Mouse (Mus musculus) ES-CJ7 (cell line): ENCODE measurements at regions not wholly inside any gene's neighbourhood (a gene's known extent, or its start where the extent isn't known, plus 50 kb on each side); places are given as distances from the start of the nearest gene placed in this dataset.

Experiments used
- DNase-seq: peaks from one replicate; pipeline ENCODE4 v3.0.0; 2011; ENCODE audit warnings: low read depth, low spot score

DNA sequence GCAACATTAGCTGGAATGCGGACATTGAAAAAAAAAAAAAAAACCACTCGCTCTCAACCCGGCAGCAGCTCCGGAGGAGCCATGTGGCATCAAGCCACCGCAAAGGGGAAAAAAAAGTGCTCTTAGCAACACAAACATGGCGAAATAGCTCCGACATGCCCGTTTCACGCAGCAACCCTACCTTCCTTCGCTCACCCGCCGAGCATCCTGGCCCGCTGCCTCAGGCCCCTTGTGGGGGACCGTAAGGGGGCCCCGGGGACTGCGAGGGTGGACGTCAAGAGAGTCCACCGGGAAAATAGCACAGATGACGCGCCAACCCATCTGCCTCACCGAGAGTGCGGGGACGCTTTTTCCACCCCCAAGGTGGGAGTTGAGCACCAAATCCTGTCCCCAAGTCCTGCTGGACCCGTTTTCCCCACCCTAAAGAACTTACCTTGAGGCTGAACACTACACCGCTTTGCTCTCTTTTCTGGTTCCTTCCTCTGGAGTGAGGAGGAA lies 180.8 kb upstream of the Mkln1 start:
- peak; percentile 47 for DNase-seq

DNA sequence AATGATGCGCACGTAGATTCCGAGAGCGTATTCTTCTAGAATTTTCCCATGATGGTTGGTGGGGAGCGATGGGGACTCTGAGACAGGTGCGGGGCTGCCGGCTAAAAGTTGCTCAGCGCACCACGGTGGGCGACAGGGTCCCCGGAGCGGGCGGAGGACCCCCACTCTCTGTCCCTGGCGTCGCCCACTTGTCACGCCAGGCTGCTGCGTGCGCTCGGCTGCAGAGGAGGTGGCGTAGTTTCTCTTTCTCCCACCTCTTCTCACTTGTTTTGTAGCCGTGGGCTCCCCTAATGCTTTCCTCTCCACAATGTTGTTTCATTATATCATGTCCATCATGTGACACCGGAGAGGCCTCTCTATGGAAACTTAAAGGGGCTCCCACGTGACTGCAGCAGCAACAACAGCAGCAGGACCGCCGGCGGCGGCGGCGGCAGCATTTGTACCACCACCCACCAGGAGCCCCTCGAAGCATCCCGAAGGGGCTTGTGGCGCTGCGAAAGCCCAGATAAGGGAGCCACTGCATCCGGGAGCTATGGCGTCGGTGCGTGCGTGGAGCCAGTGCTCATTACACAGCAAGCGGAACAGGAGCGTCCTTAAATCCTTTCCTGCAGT lies 180.3 kb upstream of the Mkln1 start:
- DNase-seq: peak; percentile 48

DNA sequence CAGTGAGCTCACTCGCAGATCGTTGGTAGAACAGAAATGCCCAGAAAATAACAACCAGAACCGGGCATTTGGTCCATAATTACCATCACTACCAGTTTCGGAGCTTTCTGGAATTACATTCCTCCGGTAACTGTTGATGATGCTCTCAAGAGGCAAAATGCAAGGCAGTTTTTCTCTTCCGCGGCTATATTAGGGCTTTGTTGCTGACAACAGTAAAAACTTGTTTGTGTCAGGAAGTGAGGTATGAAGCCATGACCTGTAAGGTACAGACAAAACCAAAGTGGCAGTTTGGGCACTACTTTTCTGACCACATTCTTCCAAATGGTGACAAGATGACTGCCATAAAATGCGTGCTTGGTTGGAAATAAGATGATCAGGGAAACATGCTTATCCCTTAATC lies 179.7 kb upstream of the Mkln1 start:
- no peak for DNase-seq

DNA sequence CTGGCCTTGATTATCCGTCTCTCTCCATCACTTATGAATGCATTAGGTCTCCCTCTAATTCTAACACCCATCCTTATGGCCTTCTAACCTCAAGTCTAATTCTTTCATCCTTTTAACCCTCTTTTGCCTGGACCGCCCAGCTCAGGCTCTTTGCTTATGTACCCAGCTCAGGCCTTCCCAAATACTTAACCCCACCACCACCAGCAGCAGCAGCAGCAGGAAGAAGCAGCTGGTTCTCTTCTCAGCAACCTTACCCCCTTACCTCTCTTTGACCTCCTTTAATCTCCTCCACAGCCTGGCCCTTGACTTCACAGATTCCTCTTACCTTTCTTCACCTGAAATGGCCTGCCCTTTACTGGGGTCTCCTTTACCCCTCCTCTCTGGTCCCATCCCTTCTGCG lies 178.8 kb upstream of the Mkln1 start:
- no peak for DNase-seq

DNA sequence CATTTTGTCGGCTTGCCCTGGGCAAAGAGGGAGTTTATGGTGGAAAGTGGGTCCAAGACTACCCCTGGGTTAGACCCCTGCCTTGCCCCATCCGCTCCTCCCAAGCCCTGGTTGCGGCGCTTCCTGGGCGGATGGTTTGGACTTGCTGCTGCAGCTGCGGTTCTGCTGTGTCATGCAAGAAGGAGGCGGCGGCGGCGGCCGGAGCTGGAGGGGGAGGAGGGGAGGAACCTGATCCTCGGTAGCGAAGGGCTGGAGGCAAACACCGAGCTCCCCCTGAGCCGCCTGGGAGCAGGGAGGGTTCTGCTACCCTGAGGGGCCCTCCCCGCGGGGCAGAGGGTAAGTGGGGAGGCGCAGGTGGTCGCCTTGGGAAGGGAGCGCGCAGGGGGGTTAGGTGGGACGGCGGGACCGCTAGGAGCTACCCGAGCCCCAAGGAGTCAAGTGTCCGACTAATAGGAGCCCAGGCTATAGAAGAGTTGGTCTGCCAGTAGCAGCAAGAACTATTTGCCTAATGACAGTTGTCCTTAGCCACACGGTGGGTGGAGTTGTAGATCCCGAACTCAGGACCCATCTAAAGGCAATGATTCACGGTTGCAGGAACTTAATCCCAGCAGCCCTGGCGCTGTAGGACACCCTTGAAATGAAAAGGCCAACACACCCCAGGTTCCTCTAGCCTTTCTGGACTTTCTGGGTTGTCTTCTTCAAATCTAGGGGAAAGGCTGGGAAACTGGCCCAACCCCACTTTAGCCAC lies 178.2 kb upstream of the Mkln1 start:
- DNase-seq: peak; percentile 78

DNA sequence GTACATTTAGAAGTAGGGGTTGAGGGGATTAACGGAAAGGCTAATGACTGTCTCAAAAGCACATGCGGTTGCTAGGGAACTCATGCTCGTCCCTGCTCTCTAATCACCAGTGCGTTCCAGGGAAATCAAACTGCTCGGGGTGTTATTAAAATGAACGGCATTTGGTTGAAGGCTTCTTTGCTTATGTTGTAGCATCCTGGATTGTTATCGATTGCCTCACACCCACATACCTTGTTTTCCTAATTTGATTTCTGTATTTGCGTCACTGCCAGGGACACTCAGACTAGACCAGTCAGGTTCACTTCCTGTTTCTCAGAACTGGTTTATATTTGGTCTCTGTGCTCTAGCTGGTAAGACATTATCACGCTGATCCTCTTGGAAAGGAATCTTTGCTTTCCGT lies 177.0 kb upstream of the Mkln1 start:
- DNase-seq: no peak

DNA sequence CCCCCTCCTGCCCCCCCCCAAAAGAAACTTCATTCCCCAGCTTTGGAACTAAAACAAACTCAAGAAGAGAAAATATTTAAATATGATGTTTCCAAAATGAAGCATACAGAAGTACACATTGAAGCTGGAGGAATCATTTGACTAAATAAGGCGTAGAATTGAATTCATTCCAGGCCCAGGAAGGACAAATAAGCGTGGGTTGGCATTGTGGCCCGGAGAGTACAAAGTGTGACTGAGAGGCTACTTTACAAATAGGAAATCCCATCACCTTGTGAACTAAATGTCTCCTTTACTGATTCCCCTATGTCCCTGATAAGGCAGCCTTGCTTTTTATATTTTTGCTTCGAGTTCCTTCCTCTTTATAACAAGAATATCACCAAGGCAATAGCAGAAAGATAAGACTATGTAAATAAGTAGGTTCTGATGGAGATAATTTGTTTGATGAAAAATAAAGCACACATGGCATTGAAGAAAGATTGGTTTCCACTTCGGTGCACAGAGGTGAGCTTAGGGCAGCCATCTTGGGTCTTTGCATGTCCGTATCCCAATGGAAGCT lies 176.4 kb upstream of the Mkln1 start:
- DNase-seq: no peak

DNA sequence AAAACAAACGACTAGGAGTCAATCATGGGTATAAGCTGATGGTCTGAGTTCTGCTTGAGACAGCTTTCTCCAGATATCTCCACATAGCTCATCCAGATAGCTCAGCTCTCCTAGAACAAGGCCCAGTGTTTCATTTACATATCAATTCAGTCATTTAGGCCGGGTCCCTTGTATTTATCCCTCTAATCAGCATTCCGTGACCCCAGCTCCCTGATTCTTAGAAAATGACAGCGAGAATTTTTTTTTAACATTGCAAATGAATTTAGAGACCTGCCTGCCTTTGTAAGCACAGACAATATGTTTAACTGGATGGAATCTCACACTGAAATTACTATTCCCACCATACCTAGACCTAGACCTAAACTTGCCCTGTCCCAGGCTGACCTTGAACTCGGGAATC lies 171.1 kb upstream of the Mkln1 start:
- peak; percentile 83 for DNase-seq

DNA sequence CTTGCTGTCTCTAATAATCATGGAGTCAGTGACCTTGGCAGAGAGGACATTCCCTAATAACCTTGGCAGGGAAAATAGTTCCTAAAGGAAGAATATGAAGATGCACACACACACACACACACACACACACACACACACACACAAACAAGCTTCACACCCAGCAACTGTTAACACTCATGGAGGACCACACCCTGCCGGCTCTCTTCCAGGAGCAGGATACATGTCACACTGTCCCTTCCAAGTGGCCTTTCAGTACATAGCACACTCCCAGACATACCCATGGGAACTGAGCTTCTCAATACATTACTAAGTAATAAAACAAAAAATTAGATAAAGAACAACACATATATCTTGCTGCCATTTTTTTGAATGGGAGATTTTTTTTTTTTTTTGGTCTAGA lies 170.5 kb upstream of the Mkln1 start:
- no peak for DNase-seq

DNA sequence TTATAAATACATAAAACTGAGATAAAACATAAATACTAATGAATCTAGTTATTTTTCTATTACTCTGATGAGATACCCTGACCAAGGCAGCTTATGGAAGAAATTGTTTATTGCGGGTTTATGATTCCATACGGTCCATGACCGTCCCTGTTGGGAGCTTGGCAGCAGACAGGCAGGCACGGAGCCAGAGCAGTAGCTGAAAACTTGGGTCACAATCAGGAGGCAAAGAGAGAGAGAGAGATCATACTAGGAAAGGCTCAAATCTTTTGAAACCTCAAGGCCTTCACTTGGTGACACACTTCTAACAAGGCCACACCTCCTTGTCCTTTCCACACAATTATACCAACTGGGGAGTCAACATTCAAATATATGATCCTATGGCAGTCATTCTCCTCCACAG lies 166.7 kb upstream of the Mkln1 start:
- DNase-seq: no peak

DNA sequence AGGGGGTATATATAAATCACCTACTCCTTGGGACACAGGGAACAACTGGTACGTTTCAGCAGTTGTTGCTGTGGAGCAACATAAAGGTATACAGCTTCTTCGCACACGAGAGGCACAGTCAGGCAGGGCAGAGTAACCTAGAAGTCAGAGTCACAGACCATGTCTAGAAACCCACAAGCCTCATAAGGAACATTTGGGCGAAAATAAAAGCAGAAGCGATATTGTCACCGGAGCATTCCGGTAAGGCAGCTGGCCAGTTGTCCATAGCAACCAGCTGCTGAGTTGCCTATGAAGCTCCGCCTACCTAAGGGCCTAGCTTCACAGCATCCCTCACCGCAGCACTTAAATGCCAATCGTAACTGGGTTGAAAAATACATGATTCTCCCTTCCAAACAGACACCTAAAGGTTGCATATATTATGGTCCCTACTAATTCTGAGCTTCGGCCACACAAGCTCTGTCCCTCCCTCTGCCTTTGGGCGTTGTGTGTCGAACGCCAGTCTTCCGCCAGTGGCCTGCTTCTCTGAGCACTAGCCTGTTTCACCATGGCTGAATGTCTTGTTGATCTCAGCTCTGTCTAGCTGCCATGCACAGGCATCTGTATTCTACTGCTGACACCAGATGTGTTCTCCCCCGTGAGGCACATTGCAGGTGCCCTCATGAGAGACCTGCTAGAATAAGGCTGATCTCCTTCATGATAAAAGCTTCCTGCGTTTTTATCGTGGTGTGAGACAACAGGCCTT lies 165.1 kb upstream of the Mkln1 start:
- DNase-seq: peak; percentile 19

DNA sequence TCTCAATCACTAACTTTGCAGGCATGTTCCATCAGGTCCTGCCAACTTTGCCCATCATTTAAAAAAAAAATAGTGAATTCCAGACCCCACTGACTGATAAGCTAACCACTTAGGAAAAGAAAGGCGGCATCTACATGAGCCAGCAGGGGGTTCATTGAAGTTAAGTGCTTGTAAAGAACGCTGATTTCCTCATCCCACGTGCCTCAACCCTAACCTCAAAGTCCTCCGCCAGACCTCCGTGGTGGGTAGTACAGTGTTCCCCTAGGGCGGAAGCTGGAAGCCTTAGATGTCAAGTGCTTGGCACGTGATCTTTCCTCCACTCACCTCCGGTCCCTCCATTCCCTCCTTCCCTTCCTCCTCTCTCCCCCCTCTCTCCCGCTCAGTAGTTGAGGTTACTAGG lies 158.5 kb upstream of the Mkln1 start:
- DNase-seq: peak; percentile 95

DNA sequence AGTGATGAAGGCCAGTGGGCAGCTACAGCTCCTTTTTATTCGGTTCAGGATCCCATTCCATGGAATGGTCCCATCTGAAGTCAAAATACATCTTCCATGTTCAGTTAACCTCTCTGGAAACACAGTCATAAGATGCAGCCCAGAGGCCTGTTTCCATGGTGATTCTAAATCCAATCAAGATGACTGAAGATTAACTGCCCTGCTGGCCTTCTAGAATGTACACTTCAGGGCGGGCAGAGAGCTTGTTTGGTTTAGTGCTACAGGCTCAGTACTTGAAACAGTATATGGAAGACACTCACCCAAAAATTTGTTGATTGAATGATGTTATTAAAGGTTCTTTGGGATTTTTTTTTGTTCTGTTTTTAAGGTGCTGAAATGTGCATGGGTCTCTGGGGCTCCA lies 148.0 kb upstream of the Mkln1 start:
- DNase-seq: no peak

DNA sequence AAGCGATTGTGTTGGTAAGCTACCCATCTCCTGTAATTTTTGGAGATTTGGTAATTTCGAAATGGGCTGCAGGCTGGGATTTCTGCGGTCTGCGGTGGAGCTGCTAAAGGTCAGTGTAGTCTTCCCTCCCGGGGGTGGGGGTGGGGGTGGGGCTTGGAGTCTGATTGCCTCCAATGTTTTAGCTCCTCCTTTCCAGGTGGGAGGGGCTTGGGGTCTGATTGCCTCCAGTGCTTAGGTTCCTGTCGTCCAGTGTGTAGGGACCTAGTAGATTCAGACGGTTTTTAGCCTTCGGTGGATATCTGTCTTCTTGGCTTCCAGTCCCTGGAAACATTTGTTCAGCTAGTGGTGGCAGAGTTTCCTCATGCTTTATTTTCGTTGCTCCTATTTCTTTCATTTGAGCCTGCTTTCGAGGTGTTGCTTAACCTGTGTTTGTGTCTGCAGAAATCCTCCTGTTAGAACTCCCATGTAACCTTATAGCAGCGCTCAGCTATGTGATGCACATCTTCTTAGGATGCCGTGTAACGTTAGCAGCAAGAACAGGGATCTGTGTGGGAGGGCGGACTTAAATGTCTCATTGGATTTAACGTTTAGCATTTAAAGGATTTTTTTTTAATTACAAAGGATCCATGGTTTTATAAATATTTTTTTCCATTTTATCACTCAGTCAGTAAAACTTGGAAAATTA lies 145.1 kb upstream of the Mkln1 start:
- DNase-seq: peak; percentile 79

DNA sequence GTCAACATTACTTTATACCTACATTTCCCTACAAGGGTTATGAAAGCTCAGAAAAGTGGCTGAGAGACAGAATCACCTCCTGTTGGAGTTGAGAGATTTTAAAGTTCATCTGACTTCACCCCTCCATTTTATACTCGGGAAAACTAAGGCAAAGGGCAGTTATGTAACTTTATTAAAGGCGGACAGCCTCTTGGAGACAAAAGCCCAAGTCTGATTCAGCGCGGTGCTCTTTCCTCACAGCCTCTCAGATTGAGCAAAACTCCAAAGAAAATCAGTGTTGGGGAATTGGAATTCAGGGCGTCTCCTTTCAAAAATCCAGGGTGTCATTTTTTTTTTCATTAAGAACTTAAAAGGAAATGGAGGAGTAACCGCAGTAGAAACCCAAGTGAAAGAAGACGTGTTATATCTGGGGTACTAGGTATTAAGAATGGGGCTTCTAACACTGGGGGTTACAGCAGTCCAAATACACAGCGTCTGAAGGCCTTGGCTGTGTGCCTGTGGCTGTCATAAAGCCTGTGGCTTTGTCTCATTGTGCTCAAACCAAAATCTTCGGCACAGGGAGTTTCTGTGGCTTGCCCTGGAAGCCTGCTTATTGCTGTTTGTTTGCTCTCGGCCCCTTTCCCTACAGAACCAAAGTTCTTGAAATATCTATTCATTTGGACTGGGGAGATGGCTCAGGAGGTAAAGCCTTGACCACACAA lies 137.7 kb upstream of the Mkln1 start:
- no peak for DNase-seq

DNA sequence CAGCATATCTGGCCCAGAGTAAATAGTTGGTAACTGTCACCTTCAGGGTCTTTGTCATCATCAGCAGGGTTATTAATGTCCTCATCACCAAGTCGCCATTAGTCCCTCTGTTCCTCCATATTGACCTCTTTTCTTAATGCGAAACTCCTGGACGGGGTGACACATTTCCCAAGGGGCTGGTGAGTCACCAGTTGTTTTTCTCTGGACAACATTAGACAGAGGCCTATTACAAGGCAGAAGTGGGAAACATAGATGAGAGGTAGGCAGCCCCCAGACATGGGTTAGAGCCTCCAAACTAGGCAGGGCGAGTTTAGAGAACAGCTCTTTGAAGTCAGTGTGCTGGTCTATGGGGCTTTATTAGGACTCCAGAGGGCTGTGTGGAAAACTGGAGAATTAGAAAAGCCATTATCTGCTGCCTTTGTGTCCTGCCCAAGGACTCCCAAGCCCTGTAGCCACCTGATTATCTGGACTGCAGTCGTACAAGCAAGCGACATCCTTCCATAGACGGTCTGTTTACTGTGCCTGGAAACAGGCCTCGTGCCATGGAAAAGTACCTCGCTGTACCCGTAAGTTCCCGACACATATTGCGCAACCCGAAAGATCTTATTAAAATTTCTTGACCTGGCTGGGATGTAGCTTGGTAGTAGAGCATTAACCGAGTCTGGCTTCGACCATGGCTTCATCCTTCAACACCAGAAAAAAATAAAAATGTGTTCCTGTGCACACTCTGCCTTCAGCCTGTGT lies 136.6 kb upstream of the Mkln1 start:
- DNase-seq: no peak

DNA sequence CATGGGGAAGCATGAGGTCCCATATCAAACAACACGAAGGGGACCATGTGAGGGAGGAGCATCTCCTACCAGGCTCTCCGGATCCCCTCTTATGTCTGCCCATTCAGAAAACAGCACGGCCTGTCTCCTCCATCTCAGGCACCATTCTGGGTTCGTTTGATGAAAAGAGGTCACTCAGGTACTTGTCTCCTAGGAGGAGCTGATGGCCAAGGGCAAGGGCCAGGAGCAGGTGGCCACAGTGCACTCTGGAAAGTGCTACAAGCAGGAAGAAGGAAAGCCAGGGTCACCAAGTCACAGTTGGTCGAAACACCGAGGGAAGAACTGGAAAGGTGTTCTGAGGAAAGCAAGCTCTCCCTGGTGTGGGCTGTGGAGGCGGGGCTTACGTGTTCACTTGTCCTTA lies 135.9 kb upstream of the Mkln1 start:
- DNase-seq: no peak

DNA sequence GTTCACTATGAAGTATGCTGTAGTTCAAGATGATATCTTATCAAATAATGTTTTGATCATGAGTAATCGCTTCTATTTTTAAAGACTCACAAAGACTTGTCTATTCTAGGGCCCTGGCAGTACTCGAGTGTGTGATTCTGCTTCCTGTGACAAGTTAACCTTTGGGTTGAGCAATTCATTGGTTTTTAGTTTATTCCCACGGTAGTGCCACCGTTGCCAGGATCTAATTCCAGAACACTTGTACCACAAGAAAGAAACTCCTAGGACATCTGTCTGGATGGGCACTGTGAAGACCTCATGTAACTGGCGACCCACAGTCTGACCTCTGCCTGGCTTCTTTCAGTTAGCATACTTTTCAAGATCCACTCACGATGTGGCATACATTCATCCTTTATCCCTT lies 134.7 kb upstream of the Mkln1 start:
- DNase-seq: no peak

DNA sequence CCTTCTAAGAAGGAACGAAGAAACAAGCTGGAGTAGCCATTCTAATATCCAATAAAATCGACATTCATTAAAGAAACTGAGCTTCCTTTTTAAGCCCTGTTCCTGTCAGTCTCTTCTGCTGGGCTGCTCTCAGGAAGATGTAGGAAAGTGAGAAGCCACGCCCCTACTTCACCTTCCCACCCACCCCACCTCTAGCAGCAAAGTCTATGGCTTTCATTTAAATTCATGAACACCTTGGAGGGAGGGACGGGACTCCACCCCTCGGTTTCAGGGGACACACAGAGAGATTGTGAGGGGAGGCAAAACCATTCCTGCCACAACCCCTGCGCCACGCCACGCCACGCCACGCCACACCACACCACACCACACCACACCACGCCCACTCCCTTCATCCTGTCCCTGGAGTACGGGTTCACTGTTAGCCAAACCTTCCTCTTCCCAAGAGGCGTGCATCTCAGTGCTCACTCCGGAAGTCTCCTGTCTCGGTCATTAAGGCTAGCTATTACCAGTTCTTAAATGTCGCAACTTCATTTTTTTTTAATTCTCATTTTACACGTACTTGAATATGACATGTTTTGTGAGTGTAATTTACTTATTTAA lies 132.0 kb upstream of the Mkln1 start:
- peak; percentile 63 for DNase-seq

DNA sequence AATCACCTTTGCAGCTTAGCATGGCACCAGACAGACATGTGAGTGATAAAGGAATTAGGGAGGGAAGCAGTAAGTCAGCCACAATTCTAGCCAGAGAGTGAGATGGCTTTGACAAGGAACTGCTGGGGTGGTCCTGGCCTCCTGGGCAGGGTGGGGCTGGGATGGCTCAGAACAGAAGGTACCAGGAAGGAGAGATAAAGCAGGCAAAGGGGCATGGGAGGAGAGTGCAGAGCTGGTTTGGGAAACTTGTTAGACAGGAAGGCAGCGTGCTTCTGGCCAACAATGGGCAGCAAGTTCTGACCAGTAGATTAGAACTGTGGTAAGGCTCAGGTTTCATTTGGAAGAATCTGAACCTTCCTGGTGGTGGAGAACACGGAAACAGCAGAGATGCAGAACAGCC lies 130.5 kb upstream of the Mkln1 start:
- no peak for DNase-seq
